Mouse (Mus musculus): ENCODE results near the gene Dcaf6. TPM values are rescaled to one million over a fixed set of nuclear protein-coding genes. Genes with fewer than 3 reads are reported as not detected.

Gene Dcaf6
- polyA plus RNA-seq, 1 experiment = 46.6 TPM

- DNase-seq = no peak
- 80% methylated on average over 4 of the region's 4 CpGs for WGBS
- Histone ChIP-seq H3K27ac (ENCODE audit: insufficient read depth, low read length) (no peak overlapping the region), H3K4me1 (ENCODE audit: control insufficient read depth, insufficient read depth, low read length) (no peaks in the 10 kb centered on the region), H3K27me3 (ENCODE audit: control insufficient read depth, insufficient read depth, low read length) (no peaks in the 10 kb centered on the region), H3K4me3 (replicated peaks; ENCODE audit: insufficient read depth, low read depth, low read length) (no peak overlapping the region)
- TF ChIP-seq CTCF (IDR thresholded peaks at IDR 0.05; ENCODE audit: borderline replicate concordance, insufficient read depth, low read depth, low read length) (no peak), POLR2A (IDR thresholded peaks at IDR 0.05; ENCODE audit: borderline replicate concordance, insufficient read depth, low read length) (no peak)
Measured at GRCm38 (mm10) chr1:165370990-165371389, 89.3 kb downstream of the Dcaf6 start.

GRCm38 (mm10) chr1:165365057-165365456 lies 95.2 kb downstream of the Dcaf6 start:
- DNase-seq = no peak
- Histone ChIP-seq H3K27ac (ENCODE audit: insufficient read depth, low read length) (no peak overlapping the region), H3K4me1 (ENCODE audit: control insufficient read depth, insufficient read depth, low read length) (no peaks in the 10 kb centered on the region), H3K4me3 (replicated peaks; ENCODE audit: insufficient read depth, low read depth, low read length) (no peak overlapping the region), H3K27me3 (ENCODE audit: control insufficient read depth, insufficient read depth, low read length) (no peaks in the 10 kb centered on the region)
- WGBS = 96% methylated on average over 3 of the region's 3 CpGs
- TF ChIP-seq CTCF (IDR thresholded peaks at IDR 0.05; ENCODE audit: borderline replicate concordance, insufficient read depth, low read depth, low read length) (no peak), POLR2A (IDR thresholded peaks at IDR 0.05; ENCODE audit: borderline replicate concordance, insufficient read depth, low read length) (no peak)

- no peak for DNase-seq
- no peaks in the 10 kb centered on the region for H3K4me1 ChIP-seq (ENCODE audit: control insufficient read depth, insufficient read depth, low read length)
- no peak overlapping the region for H3K4me3 ChIP-seq (replicated peaks; ENCODE audit: insufficient read depth, low read depth, low read length)
- TF ChIP-seq POLR2A (IDR thresholded peaks at IDR 0.05; ENCODE audit: borderline replicate concordance, insufficient read depth, low read length) (no peak), CTCF (IDR thresholded peaks at IDR 0.05; ENCODE audit: borderline replicate concordance, insufficient read depth, low read depth, low read length) (no peak)
- no peak overlapping the region for H3K27ac ChIP-seq (ENCODE audit: insufficient read depth, low read length)
- no peaks in the 10 kb centered on the region for H3K27me3 ChIP-seq (ENCODE audit: control insufficient read depth, insufficient read depth, low read length)
- 89% methylated on average over 2 of the region's 2 CpGs for WGBS
Measured at GRCm38 (mm10) chr1:165363271-165363670, 97.0 kb downstream of the Dcaf6 start.

GRCm38 (mm10) chr1:165356347-165356746 lies 103.9 kb downstream of the Dcaf6 start:
- Histone ChIP-seq H3K27ac (ENCODE audit: insufficient read depth, low read length) (no peak overlapping the region), H3K4me1 (ENCODE audit: control insufficient read depth, insufficient read depth, low read length) (no peaks in the 10 kb centered on the region), H3K4me3 (replicated peaks; ENCODE audit: insufficient read depth, low read depth, low read length) (no peak overlapping the region), H3K27me3 (ENCODE audit: control insufficient read depth, insufficient read depth, low read length) (no peaks in the 10 kb centered on the region)
- no peak for DNase-seq
- WGBS = 83% methylated on average over 2 of the region's 2 CpGs
- TF ChIP-seq POLR2A (IDR thresholded peaks at IDR 0.05; ENCODE audit: borderline replicate concordance, insufficient read depth, low read length) (no peak), CTCF (IDR thresholded peaks at IDR 0.05; ENCODE audit: borderline replicate concordance, insufficient read depth, low read depth, low read length) (no peak)

- Histone ChIP-seq H3K4me1 (ENCODE audit: control insufficient read depth, insufficient read depth, low read length) (no peaks in the 10 kb centered on the region), H3K4me3 (replicated peaks; ENCODE audit: insufficient read depth, low read depth, low read length) (no peak overlapping the region), H3K27me3 (ENCODE audit: control insufficient read depth, insufficient read depth, low read length) (no peaks in the 10 kb centered on the region), H3K27ac (ENCODE audit: insufficient read depth, low read length) (no peak overlapping the region)
- no peak for DNase-seq
- TF ChIP-seq POLR2A (IDR thresholded peaks at IDR 0.05; ENCODE audit: borderline replicate concordance, insufficient read depth, low read length) (no peak), CTCF (IDR thresholded peaks at IDR 0.05; ENCODE audit: borderline replicate concordance, insufficient read depth, low read depth, low read length) (no peak)
Measured at GRCm38 (mm10) chr1:165348627-165349026, 111.6 kb downstream of the Dcaf6 start.

GRCm38 (mm10) chr1:165344453-165344852 lies 115.8 kb downstream of the Dcaf6 start:
- Histone ChIP-seq H3K27ac (ENCODE audit: insufficient read depth, low read length) (no peak overlapping the region), H3K4me3 (replicated peaks; ENCODE audit: insufficient read depth, low read depth, low read length) (no peak overlapping the region), H3K4me1 (ENCODE audit: control insufficient read depth, insufficient read depth, low read length) (no peaks in the 10 kb centered on the region), H3K27me3 (ENCODE audit: control insufficient read depth, insufficient read depth, low read length) (no peaks in the 10 kb centered on the region)
- no peak for DNase-seq
- TF ChIP-seq POLR2A (IDR thresholded peaks at IDR 0.05; ENCODE audit: borderline replicate concordance, insufficient read depth, low read length) (no peak), CTCF (IDR thresholded peaks at IDR 0.05; ENCODE audit: borderline replicate concordance, insufficient read depth, low read depth, low read length) (no peak)
- WGBS = 66% methylated on average over 4 of the region's 4 CpGs

- no peaks in the 10 kb centered on the region for H3K27me3 ChIP-seq (ENCODE audit: control insufficient read depth, insufficient read depth, low read length)
- no peak overlapping the region for H3K4me3 ChIP-seq (replicated peaks; ENCODE audit: insufficient read depth, low read depth, low read length)
- TF ChIP-seq POLR2A (IDR thresholded peaks at IDR 0.05; ENCODE audit: borderline replicate concordance, insufficient read depth, low read length) (no peak), CTCF (IDR thresholded peaks at IDR 0.05; ENCODE audit: borderline replicate concordance, insufficient read depth, low read depth, low read length) (no peak)
- no peak overlapping the region for H3K27ac ChIP-seq (ENCODE audit: insufficient read depth, low read length)
- DNase-seq = no peak
- 76% methylated on average over 7 of the region's 7 CpGs for WGBS
- no peaks in the 10 kb centered on the region for H3K4me1 ChIP-seq (ENCODE audit: control insufficient read depth, insufficient read depth, low read length)
Measured at GRCm38 (mm10) chr1:165342126-165342525, 118.1 kb downstream of the Dcaf6 start.

- Histone ChIP-seq H3K4me3 (replicated peaks; ENCODE audit: insufficient read depth, low read depth, low read length) (no peak overlapping the region), H3K27me3 (ENCODE audit: control insufficient read depth, insufficient read depth, low read length) (no peaks in the 10 kb centered on the region), H3K4me1 (ENCODE audit: control insufficient read depth, insufficient read depth, low read length) (no peaks in the 10 kb centered on the region), H3K27ac (ENCODE audit: insufficient read depth, low read length) (no peak overlapping the region)
- TF ChIP-seq POLR2A (IDR thresholded peaks at IDR 0.05; ENCODE audit: borderline replicate concordance, insufficient read depth, low read length) (no peak), CTCF (IDR thresholded peaks at IDR 0.05; ENCODE audit: borderline replicate concordance, insufficient read depth, low read depth, low read length) (no peak)
- WGBS = 90% methylated on average over 3 of the region's 3 CpGs
- no peak for DNase-seq
Measured at GRCm38 (mm10) chr1:165332797-165333196, 127.5 kb downstream of the Dcaf6 start.
